Comparison of ENCODE assay signal across 12 mouse cellular contexts in the genomic region with DNA sequence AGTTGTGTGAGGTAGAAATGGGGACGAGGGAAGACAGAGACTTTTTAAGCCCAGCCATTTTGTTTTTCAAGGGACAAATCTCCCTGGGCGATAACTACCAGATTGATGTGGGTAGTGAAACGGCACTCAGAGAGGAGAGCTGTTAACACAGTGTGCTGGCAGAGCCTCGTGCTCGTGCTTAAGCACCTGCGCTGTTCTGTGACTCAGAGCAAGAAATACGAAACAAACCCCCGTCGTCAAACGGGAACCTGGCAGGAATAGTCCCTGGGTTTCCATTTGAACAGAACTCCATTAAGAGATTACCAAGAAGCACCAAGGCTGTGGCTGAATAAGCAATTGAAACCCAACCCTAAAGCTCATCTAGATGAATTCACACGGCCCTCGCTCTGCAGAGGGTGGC.
A peak's percentile ranks its signal among the peaks of the same experiment; 100 is the strongest.
DNase-seq lines count a peak whose midpoint lies in the region; ATAC-seq and TF ChIP-seq lines count a peak whose summit lies in the region.
"Had no signal": no experiment of that assay in that cellular context is flagged by ENCODE, and none has a peak within 500 bp of the region (broad histone marks: within the 10 kb centered on the region; RNA-seq: fewer than 3 reads in every experiment).

No protein-coding gene starts in this region.

- peaks cover 14% of the 10 kb centered on the region for H3K4me1 ChIP-seq in heart, embryonic 12.5 days (replicated peaks)

- H3K9me3 ChIP-seq in heart, embryonic 12.5 days (replicated peaks), result no peaks in the 10 kb centered on the region
- H3K9me3 ChIP-seq: embryonic facial prominence, embryonic 15.5 days had no signal

- no peak for ATAC-seq in heart, embryonic 12.5 days (ENCODE audit: insufficient number of reproducible peaks, low FRiP score)
- ATAC-seq in erythroblast, adult 5-6 weeks (replicated peaks; ENCODE audit: low FRiP score, poor library complexity, severe bottlenecking), result no peak

- H3K27me3 ChIP-seq in heart, embryonic 12.5 days (replicated peaks), result no peaks in the 10 kb centered on the region
- H3K27me3 ChIP-seq: embryonic facial prominence, embryonic 15.5 days had no signal

- no peak for DNase-seq in heart, postnatal 25 days (ENCODE audit: low spot score)
- peak; percentile 28 for DNase-seq in lung, postnatal 36 days
- no peak for DNase-seq in lung, postnatal 25 days (ENCODE audit: low spot score)
- peak; percentile 62 to 83 for DNase-seq in layer of hippocampus, adult 2 months (ENCODE audit: low spot score in 2 of 2)
- peak; percentile 76 to 81 for DNase-seq in right cerebral cortex, adult 2 months (ENCODE audit: low spot score in 2 of 2)
- DNase-seq in urinary bladder, postnatal 36 days (ENCODE audit: low spot score in 2 of 2), result no peak
- DNase-seq: adrenal gland, postnatal 25 days; kidney, postnatal 25 days; lung, embryonic 14.5 days had no signal

- H3K4me3 ChIP-seq in heart, embryonic 12.5 days, result no peak overlapping the region
- no peak overlapping the region for H3K4me3 ChIP-seq in layer of hippocampus, adult 2 months
- H3K4me3 ChIP-seq: embryonic facial prominence, embryonic 15.5 days had no signal

- no peak for TF ChIP-seq CTCF in layer of hippocampus, adult 2 months (conservative IDR thresholded peaks at IDR 0.05)

- H3K36me3 ChIP-seq in heart, embryonic 12.5 days, result no peaks in the 10 kb centered on the region
- H3K36me3 ChIP-seq: embryonic facial prominence, embryonic 15.5 days had no signal

- WGBS in heart, embryonic 12.5 days, result 59% methylated on average over 12 of the region's 12 CpGs

- no peak overlapping the region for H3K27ac ChIP-seq in heart, embryonic 12.5 days (ENCODE audit: poor library complexity, severe bottlenecking)
- H3K27ac ChIP-seq in layer of hippocampus, adult 2 months, result peak overlapping the region; percentile 86
- H3K27ac ChIP-seq: embryonic facial prominence, embryonic 15.5 days had no signal

- peak overlapping the region; percentile 30; the same call in 1 of the 2 replicates for H3K4me2 ChIP-seq in heart, embryonic 12.5 days
- H3K4me2 ChIP-seq: embryonic facial prominence, embryonic 15.5 days; lung, embryonic 14.5 days had no signal

- H3K9ac ChIP-seq in heart, embryonic 12.5 days, result no peak overlapping the region
- H3K9ac ChIP-seq: embryonic facial prominence, embryonic 15.5 days; lung, embryonic 14.5 days had no signal

- intact Hi-C loops in heart, postnatal 25 days (cut with DNase I), result no loop called here

Comparison
In these comparisons a context has a peak if more than half of its experiments do, and no peak if none do; other contexts are left out.
1. DNase-seq: peak in lung, postnatal 36 days (single experiment), layer of hippocampus, adult 2 months (2 of 2) and right cerebral cortex, adult 2 months (2 of 2); none in heart, postnatal 25 days (single experiment), lung, postnatal 25 days (single experiment) and urinary bladder, postnatal 36 days (0 of 2).